Comparison of ENCODE assay signal across 7 mouse cellular contexts in genomic region chr2:122375391-122375991, GRCm38 (mm10). TPM values are rescaled to one million over a fixed set of nuclear protein-coding genes. Genes with fewer than 3 reads are reported as not detected.
DNase-seq lines count a peak whose midpoint lies in the region; ATAC-seq lines count a peak whose summit lies in the region.

No protein-coding gene starts in this region.

- H3K9ac ChIP-seq in midbrain, embryonic 13.5 days (replicated peaks): peak overlapping the region; percentile 72

- H3K27me3 ChIP-seq in limb, embryonic 10.5 days (ENCODE audit: low read depth, poor library complexity, severe bottlenecking): peaks cover 6% of the 10 kb centered on the region
- H3K27me3 ChIP-seq in midbrain, embryonic 13.5 days: peaks cover 6% of the 10 kb centered on the region; the same call in 1 of the 2 replicates

- peak overlapping the region; percentile 89 for H3K4me2 ChIP-seq in midbrain, embryonic 13.5 days (replicated peaks)

- peaks cover 12% of the 10 kb centered on the region for H3K4me1 ChIP-seq in limb, embryonic 10.5 days
- H3K4me1 ChIP-seq in midbrain, embryonic 13.5 days (replicated peaks): peaks cover 10% of the 10 kb centered on the region

- peak; percentile 96 for DNase-seq in adrenal gland, adult 8-10 months
- peak; percentile 95 for DNase-seq in embryo, embryonic 9.5 days (ENCODE audit: extremely low spot score)
- DNase-seq in kidney, adult 11 months: peak; percentile 95
- DNase-seq in limb, embryonic 10.5 days (ENCODE audit: low spot score): peak; percentile 93
- peak; percentile 90 for DNase-seq in spleen, adult 12 weeks (ENCODE audit: low spot score)

- WGBS in limb, embryonic 10.5 days: 0% methylated on average over 32 of the region's 32 CpGs
- WGBS in midbrain, embryonic 13.5 days: under 1% methylated on average over 32 of the region's 32 CpGs

- ATAC-seq in granulocyte monocyte progenitor cell, adult 5-6 weeks (replicated peaks; ENCODE audit: poor library complexity, severe bottlenecking): peak; percentile 67
- ATAC-seq in midbrain, embryonic 13.5 days: peak; percentile 85

- no peaks in the 10 kb centered on the region for H3K9me3 ChIP-seq in limb, embryonic 10.5 days (replicated peaks)
- H3K9me3 ChIP-seq in midbrain, embryonic 13.5 days: no peaks in the 10 kb centered on the region

- H3K4me3 ChIP-seq in limb, embryonic 10.5 days: peak overlapping the region; percentile 66
- peak overlapping the region; percentile 66 for H3K4me3 ChIP-seq in midbrain, embryonic 13.5 days (replicated peaks)

- peak overlapping the region; percentile 83 for H3K27ac ChIP-seq in limb, embryonic 10.5 days
- peak overlapping the region; percentile 87 for H3K27ac ChIP-seq in midbrain, embryonic 13.5 days

- H3K36me3 ChIP-seq in limb, embryonic 10.5 days: no peaks in the 10 kb centered on the region
- H3K36me3 ChIP-seq in midbrain, embryonic 13.5 days: no peaks in the 10 kb centered on the region

RNA-seq across cellular contexts. Expression of gene Shf, which starts 6.5 kb away (rescaled TPM):
- 10 to 100 TPM in 2 of 4 experiments, 1 to 10 TPM in 2; 8.1 to 18.5 (median 13.8) TPM for total RNA-seq in adrenal gland, adult 8-10 months (2022)
- 2.0 and 6.4 TPM in 2 replicates for total RNA-seq in granulocyte monocyte progenitor cell, adult 5-6 weeks (2014; fragmentation: Nextera tagmentation)
- total RNA-seq in granulocyte monocyte progenitor cell, adult 5-6 weeks (2017): 1.9 and 3.8 TPM in 2 replicates
- 5.4 TPM in 2 replicates for polyA plus RNA-seq in limb, embryonic 10.5 days (2016; fragmentation: Nextera tagmentation; extraction: Ambion mirVana)
- polyA plus RNA-seq in midbrain, embryonic 13.5 days (2015; fragmentation: Nextera tagmentation; extraction: Ambion mirVana): 7.1 and 10.2 TPM in 2 replicates

RNA-seq across cellular contexts. Expression of gene Slc28a2, which starts 50.8 kb away (rescaled TPM):
- 1 to 10 TPM in 3 of 4 experiments, under 1 TPM in 1; 0.84 to 4.8 (median 2.1) TPM for total RNA-seq in adrenal gland, adult 8-10 months (2022)
- total RNA-seq in granulocyte monocyte progenitor cell, adult 5-6 weeks (2014; fragmentation: Nextera tagmentation): 50.9 and 68.1 TPM in 2 replicates
- 64.3 and 72.5 TPM in 2 replicates for total RNA-seq in granulocyte monocyte progenitor cell, adult 5-6 weeks (2017)
- 0.09 TPM in 1 of 2 replicates, not detected in the other for polyA plus RNA-seq in limb, embryonic 10.5 days (2016; fragmentation: Nextera tagmentation; extraction: Ambion mirVana)
- 0.09 TPM in 1 of 2 replicates, not detected in the other for polyA plus RNA-seq in midbrain, embryonic 13.5 days (2015; fragmentation: Nextera tagmentation; extraction: Ambion mirVana)

Comparison
In these comparisons a context has a peak if more than half of its experiments do, and no peak if none do; other contexts are left out.
1. Peak in every context shown above with its lines: DNase-seq, ATAC-seq, H3K4me3 ChIP-seq and H3K27ac ChIP-seq.
2. RNA of gene Slc28a2, which starts 50.8 kb away (total RNA-seq): 50.9 to 72.5 TPM in granulocyte monocyte progenitor cell, adult 5-6 weeks; 0.84 to 4.8 TPM in adrenal gland, adult 8-10 months; every median in the first group is over 4 times any median in the second.